Mouse (Mus musculus) megakaryocyte, embryonic 14.5 days (primary cell): Measurements from ENCODE around the gene Gm21915. TPM values are rescaled to one million over a fixed set of nuclear protein-coding genes. Genes with fewer than 3 reads are reported as not detected.

Experiments
- H3K27me3 ChIP-seq: replicated peaks from 2 replicates; pipeline ENCODE3; 2012; ENCODE audit warnings: inconsistent platforms
- H3K36me3 ChIP-seq: replicated peaks from 2 replicates; pipeline ENCODE3; 2012; ENCODE audit warnings: low read length, inconsistent platforms, mixed read lengths
- H3K4me1 ChIP-seq: 2 replicates; pipeline ENCODE4 v1.6.1; 2012; ENCODE audit warnings: inconsistent platforms
- H3K4me3 ChIP-seq: replicated peaks from 2 replicates; pipeline ENCODE3; 2012; ENCODE audit warnings: moderate library complexity, mild to moderate bottlenecking, inconsistent platforms
- H3K9me3 ChIP-seq: 2 replicates; pipeline ENCODE4 v1.6.1; 2012; ENCODE audit warnings: inconsistent platforms
- FLI1 ChIP-seq: IDR thresholded peaks from 2 replicates; pipeline ENCODE4 v1.6.1; 2012; ENCODE audit warnings: low read length, inconsistent platforms, mixed read lengths
- GATA1 ChIP-seq: IDR thresholded peaks from 3 replicates; pipeline ENCODE4 v1.6.1; 2012; ENCODE audit warnings: mixed read lengths, low read length, inconsistent platforms, borderline replicate concordance
- polyA plus RNA-seq: library from polyadenylated mRNA; stranded (reverse); fragments of >175 nt; gene quantifications from 2 replicates; pipeline ENCODE4 v1.2.3, GENCODE M21; 2012; ENCODE audit warnings: low replicate concordance; ENCODE audit not compliant: insufficient read depth

Gene Gm21915
- polyA plus RNA-seq, 1 experiment: not detected

- Histone ChIP-seq H3K9me3 (no peaks in the 10 kb centered on the region), H3K27me3 (peaks cover 31% of the 10 kb centered on the region), H3K36me3 (no peaks in the 10 kb centered on the region), H3K4me3 (no peak overlapping the region), H3K4me1 (no peaks in the 10 kb centered on the region)
- TF ChIP-seq GATA1: no peak
- no peak for TF ChIP-seq FLI1
Measured at GRCm38 (mm10) chr9:40711654-40712053, 41.2 kb downstream of the Gm21915 start.

- Histone ChIP-seq H3K36me3 (no peaks in the 10 kb centered on the region), H3K9me3 (no peaks in the 10 kb centered on the region), H3K4me1 (no peaks in the 10 kb centered on the region), H3K4me3 (no peak overlapping the region), H3K27me3 (peaks cover 21% of the 10 kb centered on the region)
- no peak for TF ChIP-seq GATA1
- TF ChIP-seq FLI1: no peak
Measured at GRCm38 (mm10) chr9:40717182-40717874, 46.9 kb downstream of the Gm21915 start.

DNA sequence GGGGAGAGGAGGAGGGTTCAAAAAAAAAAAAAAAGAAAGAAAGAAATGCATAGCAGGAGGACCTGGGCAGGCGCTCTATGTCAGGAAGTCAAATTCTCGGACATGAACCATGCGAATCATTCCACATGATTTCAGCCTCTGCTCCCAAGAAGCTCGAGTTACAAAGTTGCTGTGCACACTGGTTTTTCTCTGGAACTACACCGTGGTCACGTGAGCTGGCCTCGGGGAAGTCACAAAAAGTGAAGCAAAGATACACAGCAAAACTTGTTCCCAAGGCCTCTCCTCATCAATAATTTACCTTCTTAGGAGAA, 47.4 kb downstream of the Gm21915 start:
- no peaks in the 10 kb centered on the region for H3K9me3 ChIP-seq
- no peak overlapping the region for H3K4me3 ChIP-seq
- peaks cover 22% of the 10 kb centered on the region for H3K27me3 ChIP-seq
- no peak for TF ChIP-seq GATA1
- TF ChIP-seq FLI1: no peak
- H3K36me3 ChIP-seq: no peaks in the 10 kb centered on the region
- no peaks in the 10 kb centered on the region for H3K4me1 ChIP-seq

Other genes starting within 250 kb of the Gm21915 start
- gene Gramd1b, start 139.2 kb upstream of the Gm21915 start, polyA plus RNA-seq: 2.3 and 3.1 TPM in 2 replicates
- gene Clmp, start 15.3 kb downstream of the Gm21915 start, polyA plus RNA-seq: 1.1 TPM in 1 of 2 replicates, not detected in the other
- 811 and 986 TPM in 2 replicates for gene Hspa8, start 130.4 kb downstream of the Gm21915 start, polyA plus RNA-seq
- not detected in 2 replicates for gene Bsx, start 203.5 kb downstream of the Gm21915 start, polyA plus RNA-seq